In the genomic region with DNA sequence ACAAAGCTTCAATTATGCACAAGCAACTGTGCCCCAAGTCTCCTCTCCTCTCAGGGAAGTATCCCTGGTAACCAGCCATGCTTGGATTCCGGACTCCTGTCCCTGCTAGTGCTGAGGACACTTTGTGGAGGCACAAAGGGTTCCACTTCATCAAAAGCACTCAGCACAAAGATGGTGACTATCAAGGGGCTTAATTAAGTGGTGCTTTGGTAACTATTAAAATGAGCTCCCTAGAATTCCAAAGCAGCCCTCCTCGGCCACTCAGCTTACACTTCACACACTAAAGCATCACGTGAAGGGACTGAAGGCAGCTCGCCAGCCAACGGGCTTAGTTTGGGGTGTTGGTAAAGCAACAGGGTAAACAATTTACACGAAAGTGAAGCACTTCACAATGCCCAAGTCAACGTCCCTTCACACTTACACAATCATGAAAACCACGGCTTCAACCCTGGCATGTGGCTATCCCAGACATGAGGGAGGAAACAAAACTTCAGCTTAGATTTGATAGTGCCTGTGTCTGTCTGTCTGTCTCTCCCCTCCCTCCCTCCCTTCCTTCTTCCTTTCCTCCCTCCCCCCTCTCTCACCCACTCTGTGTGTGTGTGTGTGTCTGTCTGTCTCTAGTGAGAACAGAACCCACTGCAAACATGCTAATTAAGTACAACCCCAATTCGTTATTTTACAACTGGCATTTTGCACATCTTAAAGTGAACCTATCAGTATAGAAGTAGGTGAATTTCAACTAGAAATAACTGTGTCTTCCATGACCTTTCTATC, we compare ENCODE assay signal across 9 mouse cellular contexts. TPM values are rescaled to one million over a fixed set of nuclear protein-coding genes. Genes with fewer than 3 reads are reported as not detected.
DNase-seq lines count a peak whose midpoint lies in the region; ATAC-seq and TF ChIP-seq lines count a peak whose summit lies in the region.
"Had no signal": no experiment of that assay in that cellular context is flagged by ENCODE, and none has a peak within 500 bp of the region (broad histone marks: within the 10 kb centered on the region; RNA-seq: fewer than 3 reads in every experiment).

No protein-coding gene starts in this region.

- WGBS in hindbrain, embryonic 11.5 days = 46% methylated on average over 9 of the region's 9 CpGs
- WGBS in liver, postnatal 0 days (ENCODE audit: insufficient replicate concordance) = 55% methylated on average over 9 of the region's 9 CpGs

- H3K9ac ChIP-seq in hindbrain, embryonic 11.5 days (ENCODE audit: low read depth, low read length) = no peak overlapping the region
- H3K9ac ChIP-seq in liver, postnatal 0 days (replicated peaks) = no peak overlapping the region
- H3K9ac ChIP-seq: embryonic facial prominence, embryonic 15.5 days had no signal

- H3K27me3 ChIP-seq in hindbrain, embryonic 11.5 days (ENCODE audit: control insufficient read depth, insufficient read depth, low read length) = no peaks in the 10 kb centered on the region
- no peaks in the 10 kb centered on the region for H3K27me3 ChIP-seq in liver, postnatal 0 days (ENCODE audit: insufficient read depth, low read length)
- H3K27me3 ChIP-seq: embryonic facial prominence, embryonic 15.5 days had no signal

- no peak overlapping the region for H3K4me2 ChIP-seq in hindbrain, embryonic 11.5 days (replicated peaks; ENCODE audit: low read depth, low read length)
- H3K4me2 ChIP-seq in liver, postnatal 0 days (ENCODE audit: low read depth, low read length) = no peak overlapping the region
- H3K4me2 ChIP-seq: embryonic facial prominence, embryonic 15.5 days had no signal

- no peaks in the 10 kb centered on the region for H3K4me1 ChIP-seq in hindbrain, embryonic 11.5 days (replicated peaks; ENCODE audit: control insufficient read depth, insufficient read depth, low read length)
- no peaks in the 10 kb centered on the region; the same call in 1 of the 2 replicates for H3K4me1 ChIP-seq in liver, postnatal 0 days (ENCODE audit: insufficient read depth)
- H3K4me1 ChIP-seq: embryonic facial prominence, embryonic 15.5 days had no signal

- no peak overlapping the region for H3K27ac ChIP-seq in hindbrain, embryonic 11.5 days (ENCODE audit: low read depth, low read length)
- no peak overlapping the region for H3K27ac ChIP-seq in liver, postnatal 0 days (ENCODE audit: low read depth)
- H3K27ac ChIP-seq: embryonic facial prominence, embryonic 15.5 days had no signal

- no peak overlapping the region for H3K4me3 ChIP-seq in hindbrain, embryonic 11.5 days (ENCODE audit: low read depth, low read length)
- H3K4me3 ChIP-seq in liver, postnatal 0 days (ENCODE audit: low read depth, low read length) = no peak overlapping the region
- H3K4me3 ChIP-seq: embryonic facial prominence, embryonic 15.5 days had no signal

- no peak for TF ChIP-seq CTCF in liver, postnatal 0 days (IDR thresholded peaks at IDR 0.05; ENCODE audit: low read depth)

- TF ChIP-seq EP300 in liver, postnatal 0 days (IDR thresholded peaks at IDR 0.05; ENCODE audit: low read depth) = no peak

- DNase-seq in embryo, embryonic 10 days (ENCODE audit: low spot score) = peak; percentile 35
- no peak for DNase-seq in embryo, embryonic 9.5 days (ENCODE audit: extremely low spot score)
- DNase-seq in T-cell, adult 2 months (ENCODE audit: low spot score) = peak; percentile 38
- peak; percentile 27 for DNase-seq in hindbrain, embryonic 11.5 days (ENCODE audit: low spot score)
- peak; percentile 55 to 79 for DNase-seq in lung, postnatal 4 days
- no peak for DNase-seq in liver, postnatal 0 days
- no peak for DNase-seq in cerebellum, postnatal 14 days
- DNase-seq in spleen, postnatal 14 days (ENCODE audit: low spot score in 2 of 2) = no peak

- no peaks in the 10 kb centered on the region for H3K36me3 ChIP-seq in hindbrain, embryonic 11.5 days (ENCODE audit: control insufficient read depth, insufficient read depth, low read length)
- peaks cover 5% of the 10 kb centered on the region for H3K36me3 ChIP-seq in liver, postnatal 0 days (replicated peaks; ENCODE audit: insufficient read depth, low read length)
- H3K36me3 ChIP-seq: embryonic facial prominence, embryonic 15.5 days had no signal

- no peaks in the 10 kb centered on the region for H3K9me3 ChIP-seq in hindbrain, embryonic 11.5 days (ENCODE audit: control insufficient read depth, low read length)
- no peaks in the 10 kb centered on the region for H3K9me3 ChIP-seq in liver, postnatal 0 days (ENCODE audit: low read length)
- H3K9me3 ChIP-seq: embryonic facial prominence, embryonic 15.5 days had no signal

- peak; percentile 59; the same call in 1 of the 2 replicates for ATAC-seq in hindbrain, embryonic 11.5 days (ENCODE audit: low FRiP score)
- ATAC-seq in liver, postnatal 0 days = no peak

RNA-seq across cellular contexts. Expression of gene Cox10, which starts 27.9 kb away (rescaled TPM):
- polyA plus RNA-seq in hindbrain, embryonic 11.5 days (2014; fragmentation: Nextera tagmentation; extraction: Ambion mirVana) = 25.2 and 26.3 TPM in 2 replicates
- polyA plus RNA-seq in liver, postnatal 0 days (2015; fragmentation: Nextera tagmentation; extraction: Ambion mirVana) = 11.0 and 13.1 TPM in 2 replicates

Comparison
In these comparisons a context has a peak if more than half of its experiments do, and no peak if none do; other contexts are left out.
1. DNase-seq: peak in embryo, embryonic 10 days (single experiment), T-cell, adult 2 months (single experiment), hindbrain, embryonic 11.5 days (single experiment) and lung, postnatal 4 days (2 of 2); none in embryo, embryonic 9.5 days (single experiment), liver, postnatal 0 days (single experiment), cerebellum, postnatal 14 days (0 of 2) and spleen, postnatal 14 days (0 of 2).